Mouse (Mus musculus) embryo, embryonic 10.5 days (tissue): ENCODE data around the gene Elf2.
"Not testable (repeated sequence)": the region's sequence is repeated elsewhere in the genome, so short reads cannot be mapped to it uniquely, and the experiment has no call there.

Experiments used
- DNase-seq: peaks from one replicate; pipeline ENCODE4 v3.0.0-alpha.2; 2015; ENCODE audit warnings: low spot score

The Elf2 gene

GRCm38 (mm10) chr3:51358660-51359557, 18.4 kb upstream of the Elf2 start:
- DNase-seq, result peak; percentile 96

DNA sequence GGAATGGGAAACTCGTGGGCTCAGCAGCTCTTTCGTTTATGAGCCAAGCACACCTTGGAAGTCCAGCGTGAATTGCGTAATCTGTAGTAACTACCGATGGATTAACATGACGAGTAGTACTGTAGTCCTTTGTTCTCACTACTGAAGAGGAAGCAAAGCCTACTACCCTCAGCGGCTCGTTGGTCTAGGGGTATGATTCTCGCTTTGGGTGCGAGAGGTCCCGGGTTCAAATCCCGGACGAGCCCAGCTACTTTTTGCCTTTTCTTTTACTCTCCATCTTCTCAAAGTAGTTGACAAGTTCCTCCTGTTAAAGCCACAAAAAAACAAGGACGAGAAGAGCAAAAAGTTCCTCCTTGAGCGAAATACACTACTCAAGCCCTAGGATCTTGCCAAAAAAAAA, 17.7 kb upstream of the Elf2 start:
- DNase-seq, result peak; percentile 94

DNA sequence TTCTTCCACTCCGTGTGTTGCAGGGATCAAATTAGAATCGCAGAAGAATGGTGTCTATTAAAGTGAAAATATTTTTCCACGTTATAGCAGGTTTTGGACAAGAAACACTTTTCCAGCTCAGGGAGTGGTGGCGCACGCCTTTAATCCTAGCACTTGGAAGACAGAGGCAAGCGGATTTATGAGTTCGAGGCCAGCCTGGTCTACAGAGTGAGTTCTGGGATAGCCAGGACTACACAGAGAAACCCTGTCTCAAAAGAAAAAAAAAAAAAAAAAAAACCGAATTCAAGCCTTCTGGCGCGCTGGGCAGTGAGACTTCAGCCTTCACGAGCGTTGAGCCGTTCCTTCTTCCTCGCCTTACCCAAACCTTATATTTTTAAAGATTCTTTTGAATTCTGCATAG, 17.2 kb upstream of the Elf2 start:
- DNase-seq, result peak; percentile 71

DNA sequence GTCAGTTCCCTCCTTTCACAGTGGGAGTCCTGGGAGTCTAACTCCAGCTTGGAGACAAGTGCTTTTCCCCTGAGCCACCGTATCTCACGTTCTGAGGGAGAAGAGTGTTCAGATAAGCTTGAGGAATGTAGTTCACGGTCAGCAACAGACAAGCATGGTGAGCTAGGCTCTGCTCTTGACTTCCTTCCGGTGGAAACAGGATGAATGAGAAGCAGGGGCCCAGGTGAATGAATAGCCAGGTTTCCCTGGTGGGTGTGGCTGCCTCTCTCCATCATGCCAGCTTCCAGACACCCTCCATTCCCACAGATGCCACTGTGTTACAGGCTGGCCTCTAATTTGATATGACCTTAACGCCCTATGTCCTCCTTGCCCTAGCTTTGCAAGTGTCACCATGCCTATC, 16.6 kb upstream of the Elf2 start:
- no peak for DNase-seq

DNA sequence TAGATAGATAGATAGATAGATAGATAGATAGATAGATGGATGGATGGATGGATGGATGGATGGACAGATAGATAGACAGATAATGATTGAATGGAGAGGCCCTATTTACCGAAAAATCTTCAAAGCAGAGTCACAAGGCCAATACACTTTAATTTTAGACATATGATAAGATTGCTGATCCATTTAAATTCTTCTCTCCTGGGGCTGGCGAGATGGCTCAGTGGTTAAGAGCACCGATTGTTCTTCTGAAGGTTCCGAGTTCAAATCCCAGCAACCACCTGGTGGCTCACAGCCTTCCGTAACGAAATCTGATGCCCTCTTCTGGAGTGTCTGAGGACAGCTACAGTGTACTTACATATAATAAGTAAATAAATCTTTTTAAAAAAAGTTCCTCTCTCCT, 14.5 kb upstream of the Elf2 start:
- DNase-seq, result not testable (repeated sequence)

- DNase-seq, result no peak
Observed at GRCm38 (mm10) chr3:51354034-51354427, 13.6 kb upstream of the Elf2 start.

DNA sequence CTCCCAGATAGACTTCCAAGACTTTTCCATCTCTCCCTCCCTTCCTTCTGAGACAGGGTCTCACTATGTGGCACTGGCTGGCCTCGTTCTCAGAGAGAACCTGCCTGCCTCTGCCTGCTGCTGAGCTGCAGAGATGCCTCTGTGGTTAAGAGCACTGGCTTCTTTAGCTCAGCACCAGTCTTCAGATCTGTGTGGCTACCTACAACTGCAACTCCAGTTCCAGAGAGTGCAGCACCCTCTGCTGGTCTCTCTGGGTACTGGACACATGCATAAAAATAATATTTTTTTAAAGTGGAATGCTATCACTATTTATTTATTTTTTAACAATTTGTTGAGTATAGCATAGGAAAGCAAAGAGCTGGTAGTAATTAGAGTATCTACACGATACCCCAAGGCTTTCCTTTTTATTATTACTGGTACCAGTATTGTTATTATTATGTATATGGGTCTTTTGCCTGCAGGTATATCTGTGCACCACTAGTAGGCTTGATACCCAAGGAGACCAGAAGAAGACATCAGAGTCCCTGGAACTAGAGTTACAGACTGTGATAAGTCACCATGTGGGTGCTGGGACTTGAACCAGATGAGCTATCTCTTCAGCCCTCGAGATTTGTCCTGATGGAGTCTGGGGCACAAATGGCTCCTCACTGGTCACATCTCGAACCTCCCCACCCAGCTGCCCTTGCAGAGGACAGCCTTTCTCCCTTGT, 13.0 kb upstream of the Elf2 start:
- DNase-seq, result peak; percentile 55

GRCm38 (mm10) chr3:51350806-51351205, 10.3 kb upstream of the Elf2 start:
- DNase-seq, result no peak

- no peak for DNase-seq
Observed at GRCm38 (mm10) chr3:51348646-51349238, 8.3 kb upstream of the Elf2 start.

DNA sequence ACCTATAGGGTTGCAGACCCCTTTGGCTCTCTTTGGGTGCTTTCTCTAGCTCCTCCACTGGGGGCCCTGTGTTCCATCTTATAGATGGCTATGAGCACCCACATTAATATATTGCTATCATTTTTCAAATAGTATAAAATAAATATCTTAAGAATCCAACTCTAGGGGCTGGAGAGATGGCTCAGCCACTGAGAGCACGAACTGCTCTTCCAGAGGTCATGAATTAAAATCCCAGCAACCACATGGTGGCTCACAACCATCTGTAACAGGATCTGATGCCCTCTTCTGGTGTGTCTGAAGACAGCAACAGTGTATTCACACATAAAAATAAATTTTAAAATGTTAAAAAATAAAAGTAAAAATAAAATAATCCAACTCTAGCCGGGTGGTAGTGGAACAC, 4.6 kb upstream of the Elf2 start:
- not testable (repeated sequence) for DNase-seq

DNA sequence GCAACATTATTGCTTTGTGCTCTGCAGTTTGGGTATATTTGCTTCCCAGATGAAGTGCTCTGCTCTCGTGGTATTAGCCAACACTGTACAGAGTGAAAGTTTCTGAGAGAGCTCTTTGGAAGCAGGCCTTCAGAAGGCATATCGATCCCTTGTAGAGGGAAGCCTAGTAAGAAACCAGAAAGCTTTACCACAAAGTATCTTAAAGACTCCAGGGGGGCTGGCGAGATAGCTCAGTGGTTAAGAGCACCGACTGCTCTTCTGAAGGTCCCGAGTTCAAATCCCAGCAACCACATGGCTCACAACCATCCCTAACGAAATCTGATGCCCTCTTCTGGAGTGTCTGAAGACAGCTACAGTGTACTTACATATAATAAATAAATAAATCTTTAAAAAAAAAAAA, 3.7 kb upstream of the Elf2 start:
- DNase-seq, result not testable (repeated sequence)

DNA sequence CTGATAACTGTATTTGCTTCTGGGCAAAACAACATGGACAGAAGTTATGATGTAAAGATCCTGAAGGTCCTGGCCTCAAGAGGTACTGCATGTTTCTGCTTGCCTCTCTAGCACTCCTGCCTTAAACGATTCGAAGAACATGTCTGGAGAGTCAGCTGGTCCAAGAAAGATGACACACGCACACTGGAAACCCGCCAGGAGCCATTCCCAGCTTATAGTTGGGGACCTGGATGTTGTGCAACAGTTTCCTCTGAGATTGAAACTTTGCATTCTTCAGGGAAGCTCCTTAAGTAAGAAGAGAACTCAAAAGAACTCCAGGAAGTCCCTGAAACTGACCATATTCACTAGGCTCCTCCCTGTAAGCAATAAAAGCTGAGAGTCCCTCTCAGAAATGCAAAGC, 2.8 kb upstream of the Elf2 start:
- DNase-seq, result no peak

GRCm38 (mm10) chr3:51342152-51342551, 1.7 kb upstream of the Elf2 start:
- DNase-seq, result no peak

DNA sequence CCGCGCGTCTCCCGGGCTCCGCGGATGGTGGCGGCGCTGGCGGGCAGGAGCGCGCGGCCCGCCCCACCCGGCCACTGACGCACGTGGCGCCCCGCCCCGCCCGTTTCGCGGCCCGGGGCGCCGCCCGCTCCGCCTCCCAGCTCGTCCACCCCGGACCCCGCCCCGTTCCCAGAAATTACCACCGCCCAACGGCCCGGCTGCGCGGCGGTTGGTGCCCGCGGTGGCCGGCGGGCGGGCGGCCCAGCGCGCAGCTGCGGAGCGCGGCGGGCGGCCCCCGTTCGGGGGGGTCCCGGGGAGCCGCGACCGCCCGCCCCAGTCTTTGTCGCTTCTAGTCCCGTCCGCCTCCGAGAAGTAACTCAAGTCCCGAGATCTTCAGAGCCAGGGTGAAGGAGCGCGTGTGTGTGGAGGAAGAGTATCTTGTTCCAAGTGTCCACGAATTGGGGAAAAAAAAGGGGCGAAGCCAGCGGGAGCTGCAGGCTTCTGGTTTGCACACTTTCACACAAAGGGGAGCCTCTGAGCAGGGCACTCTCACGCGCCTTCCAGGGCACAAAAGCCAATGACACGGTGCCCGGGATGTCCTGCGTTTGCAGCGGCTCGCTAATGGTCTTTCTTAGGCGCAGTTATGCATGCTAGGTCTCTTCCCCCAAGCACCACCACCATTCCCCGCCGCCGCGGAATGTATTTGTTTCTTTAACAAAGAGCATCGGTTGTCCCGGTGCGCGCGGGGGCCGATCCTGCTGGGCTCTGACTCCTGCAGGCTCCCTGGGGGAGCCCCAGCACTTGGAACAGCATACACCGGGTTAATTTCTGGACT, 1.0 kb upstream of the Elf2 start:
- DNase-seq, result peak; percentile 90

GRCm38 (mm10) chr3:51339734-51340551, 520 bp downstream of the Elf2 start:
- DNase-seq, result peak; percentile 58

DNA sequence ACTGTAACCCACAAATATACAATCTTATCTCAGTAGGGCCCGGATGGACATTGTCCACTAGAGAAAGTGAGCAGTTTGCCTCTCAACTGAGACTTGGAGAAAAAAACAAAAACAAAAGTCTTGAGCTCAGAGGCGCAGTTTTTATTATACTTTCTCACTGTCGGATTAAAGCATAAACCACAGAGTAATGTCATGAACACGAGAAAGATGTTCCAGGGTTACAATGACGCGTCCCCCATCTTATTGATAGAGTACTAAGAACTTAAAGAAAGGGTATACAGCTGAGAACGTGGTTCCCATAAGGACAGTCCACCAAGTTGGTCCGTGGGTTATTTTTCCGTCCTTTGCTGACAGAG, 1.1 kb downstream of the Elf2 start:
- peak; percentile 45 for DNase-seq

GRCm38 (mm10) chr3:51335378-51335777, 5.1 kb downstream of the Elf2 start:
- DNase-seq, result no peak

- no peak for DNase-seq
Observed at GRCm38 (mm10) chr3:51333950-51334349, 6.5 kb downstream of the Elf2 start.

- no peak for DNase-seq
Observed at GRCm38 (mm10) chr3:51333234-51333889, 7.1 kb downstream of the Elf2 start.

GRCm38 (mm10) chr3:51330086-51330485, 10.4 kb downstream of the Elf2 start:
- no peak for DNase-seq

- DNase-seq, result no peak
Observed at GRCm38 (mm10) chr3:51328546-51328945, 11.9 kb downstream of the Elf2 start.
